Comparison of ENCODE assay signal across 8 mouse cellular contexts in genomic region chr8:22227061-22227877, GRCm38 (mm10). TPM values are rescaled to one million over a fixed set of nuclear protein-coding genes. Genes with fewer than 3 reads are reported as not detected.
DNase-seq lines count a peak whose midpoint lies in the region; ATAC-seq and TF ChIP-seq lines count a peak whose summit lies in the region.

TSS of gene Thsd1 (plus strand) at chr8:22227313.

- peaks cover 9% of the 10 kb centered on the region for H3K4me1 ChIP-seq in G1E (ENCODE audit: insufficient read depth, low read depth, low read length)
- H3K4me1 ChIP-seq in forebrain, embryonic 13.5 days = peaks cover 9% of the 10 kb centered on the region
- H3K4me1 ChIP-seq in limb, embryonic 10.5 days = peaks cover 5% of the 10 kb centered on the region
- H3K4me1 ChIP-seq in stomach, embryonic 14.5 days (ENCODE audit: control insufficient read depth, insufficient read depth, low read length) = 0 out of 2 replicates have a peak, but pooled peaks cover 2% of the 10 kb centered on the region

- no peak for TF ChIP-seq CTCF in G1E (IDR thresholded peaks at IDR 0.05; ENCODE audit: low read depth, low read length)

- H3K27me3 ChIP-seq in G1E (ENCODE audit: insufficient read depth, low read length) = peaks cover 35% of the 10 kb centered on the region
- peaks cover 22% of the 10 kb centered on the region; the same call in 1 of the 2 replicates for H3K27me3 ChIP-seq in forebrain, embryonic 13.5 days
- H3K27me3 ChIP-seq in limb, embryonic 10.5 days (ENCODE audit: low read depth, poor library complexity, severe bottlenecking) = peaks cover 28% of the 10 kb centered on the region
- no peaks in the 10 kb centered on the region for H3K27me3 ChIP-seq in stomach, embryonic 14.5 days (ENCODE audit: control insufficient read depth, insufficient read depth, low read length)

- peak within 1 kb of the TSS; percentile 65 for H3K4me3 ChIP-seq in G1E (ENCODE audit: low read depth, low read length)
- peak within 1 kb of the TSS; percentile 52 for H3K4me3 ChIP-seq in forebrain, embryonic 13.5 days
- H3K4me3 ChIP-seq in limb, embryonic 10.5 days = peak within 1 kb of the TSS; percentile 64
- H3K4me3 ChIP-seq in stomach, embryonic 14.5 days (ENCODE audit: low read depth, low read length) = peak within 1 kb of the TSS; percentile 52

- no peak within 1 kb of the TSS for H3K27ac ChIP-seq in forebrain, embryonic 13.5 days
- H3K27ac ChIP-seq in limb, embryonic 10.5 days = peak within 1 kb of the TSS; percentile 37; the same call in 1 of the 2 replicates
- peak within 1 kb of the TSS; percentile 27; the same call in 1 of the 2 replicates for H3K27ac ChIP-seq in stomach, embryonic 14.5 days (ENCODE audit: low read length)

- no peaks in the 10 kb centered on the region for H3K9me3 ChIP-seq in G1E (replicated peaks)
- H3K9me3 ChIP-seq in forebrain, embryonic 13.5 days (replicated peaks) = 0 out of 2 replicates have a peak, but pooled peaks cover 4% of the 10 kb centered on the region
- no peaks in the 10 kb centered on the region for H3K9me3 ChIP-seq in limb, embryonic 10.5 days (replicated peaks)
- H3K9me3 ChIP-seq in stomach, embryonic 14.5 days (ENCODE audit: control insufficient read depth, low read depth, low read length) = no peaks in the 10 kb centered on the region

- no peak for ATAC-seq in G1E (ENCODE audit: extremely low read depth, insufficient number of reproducible peaks, low FRiP score, poor library complexity, severe bottlenecking)
- peak; percentile 72 for ATAC-seq in forebrain, embryonic 13.5 days
- ATAC-seq in stomach, embryonic 14.5 days (ENCODE audit: insufficient number of reproducible peaks, insufficient read depth, low FRiP score, low read depth) = peak; percentile 90

- H3K4me2 ChIP-seq in forebrain, embryonic 13.5 days = peak within 1 kb of the TSS; percentile 93
- peak within 1 kb of the TSS; percentile 92 for H3K4me2 ChIP-seq in stomach, embryonic 14.5 days (replicated peaks; ENCODE audit: low read depth, low read length)

- H3K36me3 ChIP-seq in G1E (replicated peaks) = peaks cover 11% of the 10 kb centered on the region
- peaks cover 15% of the 10 kb centered on the region for H3K36me3 ChIP-seq in forebrain, embryonic 13.5 days (ENCODE audit: poor library complexity, severe bottlenecking)
- peaks cover 13% of the 10 kb centered on the region for H3K36me3 ChIP-seq in limb, embryonic 10.5 days
- H3K36me3 ChIP-seq in stomach, embryonic 14.5 days (ENCODE audit: control insufficient read depth, insufficient read depth, low read length) = peaks cover 3% of the 10 kb centered on the region; the same call in 1 of the 2 replicates

- peak within 1 kb of the TSS; percentile 68 for H3K9ac ChIP-seq in forebrain, embryonic 13.5 days
- peak within 1 kb of the TSS; percentile 4; the same call in 1 of the 2 replicates for H3K9ac ChIP-seq in stomach, embryonic 14.5 days (replicated peaks; ENCODE audit: low read depth, low read length)

- 2% methylated on average over 37 of the region's 39 CpGs for WGBS in forebrain, embryonic 13.5 days
- WGBS in limb, embryonic 10.5 days = under 1% methylated on average over 39 of the region's 39 CpGs
- WGBS in stomach, embryonic 14.5 days = 1% methylated on average over 39 of the region's 39 CpGs

- intact Hi-C loops in heart, postnatal 36 days (cut with DNase I) = loop anchor here (1.0 to 2.0 kb wide), 3 partner anchors 19 to 34 kb away; partner anchors contain the start of gene Vps36

- DNase-seq in G1E (ENCODE audit: low spot score) = no peak
- DNase-seq in adrenal gland, postnatal 10 days = peak; percentile 78
- peak; percentile 73 to 75 for DNase-seq in heart, postnatal 36 days
- peak; percentile 72 for DNase-seq in limb, embryonic 10.5 days (ENCODE audit: low spot score)
- DNase-seq in mesoderm, embryonic 11.5 days (ENCODE audit: low read depth, low spot score) = peak; percentile 64
- no peak for DNase-seq in frontal cortex, adult 2 months (ENCODE audit: extremely low spot score in 1 of 2, low spot score in 1 of 2)

RNA-seq across cellular contexts. Expression of gene Thsd1, which starts in this region (rescaled TPM):
- total RNA-seq in G1E (2014; fragmentation: Nextera tagmentation) (0.73 TPM in 1 of 2 replicates, not detected in the other), G1E (2017) (0.06 and 0.22 TPM in 2 replicates)
- 0.01 TPM in 1 of 2 replicates, not detected in the other for polyA plus RNA-seq in G1E (2012)
- 1 to 10 TPM; 7.4 to 9.2 TPM for total RNA-seq in adrenal gland, postnatal 10 days (2021)
- polyA plus RNA-seq in forebrain, embryonic 13.5 days (2015; fragmentation: Nextera tagmentation; extraction: Ambion mirVana) = 5.9 and 6.6 TPM in 2 replicates
- 1 to 10 TPM; 5.9 to 6.9 TPM for total RNA-seq in heart, postnatal 36 days (2021)
- polyA plus RNA-seq in limb, embryonic 10.5 days (2016; fragmentation: Nextera tagmentation; extraction: Ambion mirVana) = 11.1 and 11.4 TPM in 2 replicates
- 9.4 and 10.8 TPM in 2 replicates for polyA plus RNA-seq in stomach, embryonic 14.5 days (2014; fragmentation: Nextera tagmentation; extraction: Ambion mirVana)
- 5.6 and 5.8 TPM in 2 replicates for polyA plus RNA-seq in frontal cortex, adult 2 months (2012; rRNA removed)

Comparison
In these comparisons a context has a peak if more than half of its experiments do, and no peak if none do; other contexts are left out.
1. DNase-seq: peak in adrenal gland, postnatal 10 days (single experiment), heart, postnatal 36 days (2 of 2), limb, embryonic 10.5 days (single experiment) and mesoderm, embryonic 11.5 days (single experiment); none in G1E (single experiment) and frontal cortex, adult 2 months (0 of 2).
2. Peak in every context shown above with its lines, with median percentiles within 50 percentile points of each other: H3K4me3 ChIP-seq.